Mouse (Mus musculus) T-helper 2 cell (primary cell): ENCODE measurements around the gene Wdr4.

Experiments
- in situ Hi-C: fragments of 300-600 bp; cut with MboI, MseI; formaldehyde crosslinking; loops from one replicate; pipeline ENCODE4 v1.15.1; 2025; ENCODE audit warnings: high pct_unique_total_duplicates

Gene Wdr4

GRCm38 (mm10) chr17:31497726-31498125 lies 22.1 kb downstream of the Wdr4 start:
- in situ Hi-C loops, result no loop called here

- in situ Hi-C loops, result loop anchor here (5.0 kb wide), 2 partner anchors 58 to 123 kb away; no protein-coding TSS in a partner anchor
Observed at GRCm38 (mm10) chr17:31494989-31495388, 24.8 kb downstream of the Wdr4 start.

- in situ Hi-C loops, result loop anchor here (5.0 kb wide), 2 partner anchors 55 to 120 kb away; no protein-coding TSS in a partner anchor
Observed at GRCm38 (mm10) chr17:31492416-31492815, 27.4 kb downstream of the Wdr4 start.

GRCm38 (mm10) chr17:31491355-31491754 lies 28.4 kb downstream of the Wdr4 start:
- in situ Hi-C loops, result loop anchor here (5.0 kb wide), 2 partner anchors 54 to 119 kb away; no protein-coding TSS in a partner anchor

GRCm38 (mm10) chr17:31487433-31488060 lies 32.2 kb downstream of the Wdr4 start:
- in situ Hi-C loops, result no loop called here

- in situ Hi-C loops, result no loop called here
Observed at GRCm38 (mm10) chr17:31486616-31487198, 33.1 kb downstream of the Wdr4 start.

GRCm38 (mm10) chr17:31479108-31479844 lies 40.5 kb downstream of the Wdr4 start:
- in situ Hi-C loops, result no loop called here

- in situ Hi-C loops, result no loop called here
Observed at GRCm38 (mm10) chr17:31478606-31479005, 41.2 kb downstream of the Wdr4 start.

GRCm38 (mm10) chr17:31474388-31474787 lies 45.4 kb downstream of the Wdr4 start:
- in situ Hi-C loops, result no loop called here

GRCm38 (mm10) chr17:31470766-31471418 lies 48.9 kb downstream of the Wdr4 start:
- in situ Hi-C loops, result no loop called here

- in situ Hi-C loops, result no loop called here
Observed at GRCm38 (mm10) chr17:31468496-31468895, 51.3 kb downstream of the Wdr4 start.

GRCm38 (mm10) chr17:31466854-31467253 lies 52.9 kb downstream of the Wdr4 start:
- in situ Hi-C loops, result no loop called here

- in situ Hi-C loops, result no loop called here
Observed at GRCm38 (mm10) chr17:31462506-31462905, 57.3 kb downstream of the Wdr4 start.

- in situ Hi-C loops, result no loop called here
Observed at GRCm38 (mm10) chr17:31460416-31460815, 59.4 kb downstream of the Wdr4 start.

GRCm38 (mm10) chr17:31456723-31457567 lies 62.8 kb downstream of the Wdr4 start:
- in situ Hi-C loops, result loop anchor here (10.0 kb wide), 1 partner anchor 1422 kb away; no protein-coding TSS in a partner anchor

- in situ Hi-C loops, result loop anchor here (10.0 kb wide), 1 partner anchor 1419 kb away; no protein-coding TSS in a partner anchor
Observed at GRCm38 (mm10) chr17:31454056-31454455, 65.7 kb downstream of the Wdr4 start.

GRCm38 (mm10) chr17:31453476-31453875 lies 66.3 kb downstream of the Wdr4 start:
- in situ Hi-C loops, result loop anchor here (10.0 kb wide), 1 partner anchor 1419 kb away; no protein-coding TSS in a partner anchor

GRCm38 (mm10) chr17:31452816-31453215 lies 67.0 kb downstream of the Wdr4 start:
- in situ Hi-C loops, result loop anchor here (10.0 kb wide), 1 partner anchor 1418 kb away; no protein-coding TSS in a partner anchor

GRCm38 (mm10) chr17:31451179-31451708 lies 68.5 kb downstream of the Wdr4 start:
- in situ Hi-C loops, result loop anchor here (10.0 kb wide), 1 partner anchor 1416 kb away; no protein-coding TSS in a partner anchor

- in situ Hi-C loops, result loop anchor here (10.0 kb wide), 1 partner anchor 1415 kb away; no protein-coding TSS in a partner anchor
Observed at GRCm38 (mm10) chr17:31450206-31450605, 69.6 kb downstream of the Wdr4 start.
